Mouse (Mus musculus) cerebellum, postnatal 4 days (tissue): ENCODE measurements around the gene Shbg.

Source experiments
- DNase-seq, 2 experiments: peaks; one replicate each; pipeline ENCODE4 v3.0.0; 2022; ENCODE audit warnings: low spot score in 2 of 2, mixed read lengths in 1 of 2

The Shbg gene

GRCm38 (mm10) chr11:69565131-69565530, 52.6 kb downstream of the Shbg start:
- no peak for DNase-seq
